Mouse (Mus musculus): Measurements from ENCODE around the gene Depdc5. TPM values are rescaled to one million over a fixed set of nuclear protein-coding genes. Genes with fewer than 3 reads are reported as not detected.
"Not testable (repeated sequence)": the region's sequence is repeated elsewhere in the genome, so short reads cannot be mapped to it uniquely, and the experiment has no call there.

Gene Depdc5
- total RNA-seq, 1 experiment from 2014 or later, result 51.4 TPM

DNA sequence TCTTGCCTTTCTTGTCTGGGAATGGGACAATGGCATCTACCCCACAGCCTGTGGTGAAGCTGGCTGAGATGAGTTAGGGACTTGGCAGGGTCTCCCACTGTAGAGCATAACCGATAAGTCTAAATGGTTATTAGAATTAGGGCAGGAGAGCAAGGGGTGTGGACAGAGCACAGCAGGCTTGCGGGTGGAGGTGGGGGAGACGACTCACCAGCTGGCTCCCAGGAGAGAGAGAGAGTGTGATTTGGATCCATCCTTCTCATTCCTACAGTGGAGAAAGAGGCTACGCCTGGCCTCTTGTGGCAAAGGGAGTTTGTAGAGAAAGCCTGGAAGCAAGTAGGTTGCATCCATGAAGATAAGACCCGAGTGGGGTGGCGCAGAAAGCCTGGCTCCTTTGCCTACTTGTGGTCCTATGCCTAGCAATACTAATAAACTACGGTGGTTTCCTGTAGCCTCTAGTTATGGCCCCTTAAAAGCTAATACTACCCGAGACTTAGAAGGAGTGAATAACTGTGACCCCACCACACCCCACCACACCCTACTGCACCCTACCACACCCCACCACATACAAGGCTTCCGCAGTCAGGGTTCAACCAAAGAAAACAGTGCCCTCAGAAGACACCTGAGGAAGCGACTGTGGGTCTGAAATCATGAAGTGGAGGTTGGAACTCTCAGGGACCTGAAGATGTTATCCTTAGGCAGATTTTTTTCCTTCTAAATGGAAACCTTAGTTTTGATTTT is 168.7 kb downstream of the Depdc5 start:
- no peak for DNase-seq

DNA sequence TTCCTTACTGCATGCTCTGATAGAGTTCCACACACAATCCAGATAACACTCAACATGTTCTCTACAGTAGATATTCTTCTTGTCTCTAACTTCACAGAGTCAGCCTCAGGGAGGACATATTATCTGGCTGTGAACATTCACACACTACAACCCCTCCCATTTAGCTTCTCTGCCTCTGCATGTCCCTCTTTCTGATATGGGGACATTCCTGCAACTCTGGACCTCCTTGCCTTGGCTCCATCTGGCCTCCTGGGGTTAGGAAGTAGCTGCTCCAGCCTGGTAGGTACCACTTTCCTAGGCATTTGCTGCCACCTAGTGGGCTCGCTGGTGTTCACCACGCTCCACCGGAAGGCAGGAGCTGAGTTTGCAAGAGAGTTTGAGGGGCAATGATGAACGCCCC is 169.6 kb downstream of the Depdc5 start:
- peak; percentile 82 for DNase-seq

DNA sequence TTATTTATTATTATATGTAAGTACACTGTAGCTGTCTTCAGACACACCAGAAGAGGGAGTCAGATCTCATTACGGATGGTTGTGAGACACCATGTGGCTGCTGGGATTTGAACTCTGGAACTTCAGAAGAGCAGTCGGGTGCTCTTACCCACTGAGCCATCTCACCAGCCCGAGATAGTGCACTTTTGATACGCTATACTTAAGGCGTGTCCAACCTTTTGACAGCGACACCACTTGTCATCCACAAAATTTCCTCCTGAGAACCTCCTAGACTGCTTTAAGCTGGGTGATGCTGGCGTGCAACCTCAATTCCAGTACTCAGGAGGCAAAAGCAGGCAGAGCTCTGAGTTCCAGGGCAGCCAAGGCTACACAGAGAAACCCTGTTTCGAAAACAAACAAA is 170.1 kb downstream of the Depdc5 start:
- DNase-seq, result not testable (repeated sequence)

DNA sequence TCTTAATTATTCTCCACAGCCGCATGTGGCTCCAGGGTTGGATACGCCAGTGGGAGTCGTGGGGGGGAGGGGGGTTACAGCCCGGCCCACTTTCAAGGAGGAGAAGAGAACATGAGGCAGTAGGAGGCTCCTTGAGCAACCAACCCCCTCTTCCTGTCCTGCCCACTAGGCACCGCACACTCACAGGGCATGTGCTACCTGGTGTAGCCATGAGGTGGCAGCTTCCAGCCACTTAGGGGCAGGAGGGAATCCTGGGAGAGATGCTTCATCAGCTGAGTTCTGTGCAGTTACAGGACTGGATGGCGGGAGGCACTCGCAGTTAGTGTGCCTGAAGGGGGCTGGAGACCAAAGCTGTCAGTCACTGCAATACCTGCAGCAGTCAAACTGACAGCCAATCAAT is 170.6 kb downstream of the Depdc5 start:
- no peak for DNase-seq

DNA sequence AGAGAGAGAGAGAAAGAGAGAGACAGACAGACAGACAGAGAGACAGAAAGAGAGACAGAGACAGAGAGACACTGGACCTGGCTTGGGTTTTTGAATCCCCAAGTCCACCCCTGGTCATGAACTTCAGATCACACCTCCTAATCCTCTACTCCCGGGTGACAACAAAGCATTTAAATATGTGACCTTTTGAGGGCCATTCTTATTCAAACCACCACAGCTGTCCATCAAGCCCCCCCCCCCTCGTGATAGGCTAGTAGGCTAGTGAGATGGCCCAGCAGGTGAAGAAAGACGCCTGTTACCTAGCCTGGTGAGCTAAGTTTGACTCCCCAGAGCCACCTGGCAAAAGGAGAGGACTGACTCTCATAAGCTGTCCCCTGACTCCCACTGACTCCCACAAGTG is 171.4 kb downstream of the Depdc5 start:
- no peak for DNase-seq

DNA sequence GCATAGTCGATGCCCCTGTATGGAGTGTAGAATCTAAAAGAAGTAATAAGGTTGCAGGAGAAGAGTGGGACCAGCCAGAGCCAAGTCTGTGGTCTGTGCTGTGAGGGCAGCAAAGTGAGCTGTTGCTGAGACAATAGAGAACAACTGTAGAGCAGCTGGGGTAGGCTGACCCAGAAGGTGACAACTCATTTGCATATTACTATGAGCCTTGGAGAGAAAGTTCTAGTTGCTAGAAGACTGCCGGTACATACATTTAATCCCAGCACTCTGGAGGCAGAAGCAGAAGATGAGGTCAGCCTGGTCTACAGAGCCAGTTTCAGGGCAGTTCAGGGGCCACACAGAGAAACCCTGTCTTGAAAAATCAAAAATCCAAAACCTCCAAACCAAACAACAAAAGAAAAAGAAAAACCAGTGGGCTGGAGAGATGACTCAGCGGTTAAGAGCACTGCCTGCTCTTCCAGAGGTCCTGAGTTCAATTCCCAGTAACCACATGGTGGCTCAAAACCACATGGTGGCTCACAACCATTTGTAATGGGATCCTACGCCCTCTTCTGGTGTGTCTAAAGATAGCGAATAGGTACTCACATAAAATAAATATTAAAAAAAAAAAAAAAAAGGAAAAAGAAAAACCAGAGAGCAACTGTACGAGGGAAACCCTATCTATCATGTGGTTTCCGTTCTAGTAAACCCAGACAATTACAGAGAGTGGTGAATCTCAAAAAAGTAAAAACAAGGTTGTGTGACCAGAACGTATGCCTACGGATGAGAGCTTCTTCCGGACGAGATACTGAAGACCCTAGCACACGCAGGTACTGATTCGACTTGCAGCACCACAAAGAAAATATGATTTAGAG is 175.4 kb downstream of the Depdc5 start:
- no peak for DNase-seq

DNA sequence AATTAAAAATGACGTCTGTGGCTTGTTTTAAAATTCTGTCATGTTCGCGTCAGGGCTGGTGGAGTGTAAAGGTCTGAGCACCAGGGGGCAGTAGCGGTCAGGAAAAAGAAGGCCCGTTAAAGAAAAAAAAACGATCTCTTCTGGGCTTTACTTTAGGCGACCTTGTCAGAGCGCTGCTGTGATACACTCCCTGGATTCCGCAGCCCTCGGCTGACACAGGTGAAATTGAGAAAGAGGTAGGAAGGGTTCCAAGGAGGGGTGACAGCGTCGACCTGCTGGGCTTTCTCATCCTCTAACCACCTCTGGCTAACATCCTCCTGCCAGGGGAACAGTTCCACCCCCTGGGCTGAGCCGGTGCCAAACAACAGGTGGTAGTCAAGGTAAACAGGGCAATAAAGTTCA is 176.0 kb downstream of the Depdc5 start:
- DNase-seq, result peak; percentile 74

DNA sequence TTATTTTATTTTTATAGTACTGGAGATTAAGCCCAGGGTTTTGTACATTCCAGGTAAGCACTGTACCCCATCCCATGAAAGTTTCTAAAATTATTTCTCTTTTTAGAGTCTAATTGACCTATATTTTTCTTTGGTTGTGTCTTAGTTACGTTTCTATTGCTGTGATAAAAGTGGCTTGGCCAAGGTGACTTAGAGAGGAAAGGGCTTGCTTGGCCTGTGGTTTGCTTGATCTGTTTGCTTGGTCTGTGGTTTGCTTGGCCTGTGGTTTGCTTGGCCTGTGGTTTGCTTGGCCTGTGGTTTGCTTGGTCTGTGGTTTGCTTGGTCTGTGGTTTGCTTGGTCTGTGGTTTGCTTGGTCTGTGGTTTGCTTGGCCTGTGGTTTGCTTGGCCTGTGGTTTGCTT is 177.2 kb downstream of the Depdc5 start:
- not testable (repeated sequence) for DNase-seq

DNA sequence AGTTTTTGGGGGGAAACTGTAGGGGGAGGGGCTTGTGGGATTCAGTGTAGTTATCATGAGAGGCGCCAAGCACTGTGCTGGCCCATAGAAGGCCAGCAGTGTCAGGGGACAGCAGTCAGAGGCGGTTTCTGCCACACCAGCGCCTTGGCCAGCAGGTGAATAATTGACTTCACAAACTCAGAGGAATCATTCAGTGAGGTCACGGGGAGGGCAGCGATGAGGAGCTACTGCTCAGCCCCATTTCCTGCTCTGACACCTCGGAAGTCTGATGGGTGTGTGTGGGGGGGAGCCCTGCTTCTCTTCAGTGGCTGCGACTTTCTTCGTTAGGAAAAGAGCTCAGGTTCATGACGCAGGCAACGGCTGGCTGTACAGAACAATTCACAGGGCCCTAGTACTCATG is 179.9 kb downstream of the Depdc5 start:
- DNase-seq, result no peak

Other genes with a start within 250 kb of the Depdc5 start
- gene Pisd, start 78.1 kb upstream of the Depdc5 start, total RNA-seq (2021), result 60.3 and 60.9 TPM in 2 replicates
- not detected in 2 replicates for gene Gm20671, start 36.6 kb upstream of the Depdc5 start, total RNA-seq (2021)
- 36.3 and 44.4 TPM in 2 replicates for gene Prr14l, start 9.4 kb upstream of the Depdc5 start, total RNA-seq (2021)
- gene Ywhah, start 155.1 kb downstream of the Depdc5 start, total RNA-seq (2021), result 201 and 209 TPM in 2 replicates
- gene Slc5a1, start 240.5 kb downstream of the Depdc5 start, total RNA-seq (2021), result not detected in 2 replicates